Mouse (Mus musculus): Measurements from ENCODE around the gene Guk1. TPM values are rescaled to one million over a fixed set of nuclear protein-coding genes. Genes with fewer than 3 reads are reported as not detected.
A peak's percentile ranks its signal among the peaks of the same experiment; 100 is the strongest.

Guk1 gene
- polyA plus RNA-seq, 1 experiment from 2014 or later, result 247 TPM

GRCm38 (mm10) chr11:59176475-59176874 is 15.5 kb downstream of the Guk1 start:
- peaks cover 7% of the 10 kb centered on the region; the same call in 1 of the 2 replicates for H3K4me1 ChIP-seq (replicated peaks)
- no peak overlapping the region for H3K9ac ChIP-seq
- H3K36me3 ChIP-seq, result no peaks in the 10 kb centered on the region
- peaks cover 52% of the 10 kb centered on the region for H3K27me3 ChIP-seq
- H3K4me2 ChIP-seq, result peak overlapping the region; percentile 28; the same call in 1 of the 2 replicates
- ATAC-seq (ENCODE audit: low FRiP score, low read depth), result no peak
- no peaks in the 10 kb centered on the region for H3K9me3 ChIP-seq
- 4% methylated on average over 43 of the region's 48 CpGs for WGBS
- no peak overlapping the region for H3K27ac ChIP-seq (replicated peaks)
- H3K4me3 ChIP-seq, result no peak overlapping the region

DNA sequence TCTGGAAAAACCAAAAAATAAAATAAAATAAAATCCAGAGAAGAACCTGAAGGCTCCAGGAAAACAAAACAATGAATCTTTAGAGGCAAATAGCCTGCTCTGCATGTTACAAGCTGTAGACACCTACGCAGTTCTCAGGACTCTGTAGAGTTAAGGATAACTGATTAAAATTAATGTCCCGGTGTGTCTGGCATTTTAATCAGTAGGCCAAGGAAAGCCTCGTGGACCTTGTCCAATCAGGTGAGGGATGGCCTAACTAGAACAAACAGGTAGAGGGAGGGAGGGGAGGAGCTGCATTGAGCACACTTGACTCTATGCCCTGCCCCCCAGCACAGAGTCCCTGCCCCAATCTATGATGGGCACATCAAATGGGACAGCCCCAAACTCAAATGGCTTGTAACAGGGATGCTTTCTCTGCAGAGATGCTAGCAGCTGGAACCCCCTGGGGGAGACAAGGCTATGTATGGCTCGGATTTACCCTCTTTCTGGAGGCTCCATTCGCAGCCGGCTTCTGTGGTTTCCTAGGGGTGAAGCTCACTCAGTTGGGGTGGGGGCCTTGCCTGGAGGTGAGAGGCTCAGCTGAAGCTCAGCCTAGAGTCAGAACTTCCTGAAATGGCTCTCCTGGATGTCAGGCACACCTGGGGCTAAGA is 17.7 kb downstream of the Guk1 start:
- H3K9ac ChIP-seq, result no peak overlapping the region
- peaks cover 48% of the 10 kb centered on the region for H3K27me3 ChIP-seq
- no peak overlapping the region for H3K27ac ChIP-seq (replicated peaks)
- no peaks in the 10 kb centered on the region for H3K36me3 ChIP-seq
- WGBS, result 55% methylated on average over 6 of the region's 6 CpGs
- H3K4me3 ChIP-seq, result no peak overlapping the region
- no peak for ATAC-seq (ENCODE audit: low FRiP score, low read depth)
- no peaks in the 10 kb centered on the region for H3K9me3 ChIP-seq
- peaks cover 7% of the 10 kb centered on the region; the same call in 1 of the 2 replicates for H3K4me1 ChIP-seq (replicated peaks)
- no peak overlapping the region for H3K4me2 ChIP-seq

DNA sequence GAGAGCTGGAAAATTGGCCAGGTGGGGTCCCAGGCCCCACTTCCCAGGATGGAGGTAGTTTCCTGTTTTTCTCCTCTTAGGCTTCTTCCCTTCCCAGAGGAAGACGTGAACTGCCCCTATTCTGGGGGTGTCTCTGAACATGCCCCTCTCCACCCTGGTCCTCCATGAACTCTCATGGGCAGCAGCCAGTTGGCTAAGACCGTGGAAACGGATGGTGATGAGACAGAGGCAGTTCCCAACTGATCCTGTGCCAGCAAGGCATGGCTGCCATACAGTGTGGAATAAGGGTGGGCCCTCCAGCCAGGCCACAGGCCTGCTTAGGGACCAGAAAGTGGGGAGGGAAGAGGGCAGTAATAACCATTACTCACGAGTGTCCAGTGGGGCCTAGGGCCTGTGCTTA is 21.5 kb downstream of the Guk1 start:
- Histone ChIP-seq H3K9ac (no peak overlapping the region), H3K36me3 (no peaks in the 10 kb centered on the region), H3K4me1 (replicated peaks) (no peaks in the 10 kb centered on the region), H3K27ac (replicated peaks) (no peak overlapping the region), H3K4me3 (no peak overlapping the region), H3K4me2 (no peak overlapping the region), H3K9me3 (no peaks in the 10 kb centered on the region), H3K27me3 (peaks cover 17% of the 10 kb centered on the region)
- no peak for ATAC-seq (ENCODE audit: low FRiP score, low read depth)
- WGBS, result 63% methylated on average over 4 of the region's 4 CpGs

DNA sequence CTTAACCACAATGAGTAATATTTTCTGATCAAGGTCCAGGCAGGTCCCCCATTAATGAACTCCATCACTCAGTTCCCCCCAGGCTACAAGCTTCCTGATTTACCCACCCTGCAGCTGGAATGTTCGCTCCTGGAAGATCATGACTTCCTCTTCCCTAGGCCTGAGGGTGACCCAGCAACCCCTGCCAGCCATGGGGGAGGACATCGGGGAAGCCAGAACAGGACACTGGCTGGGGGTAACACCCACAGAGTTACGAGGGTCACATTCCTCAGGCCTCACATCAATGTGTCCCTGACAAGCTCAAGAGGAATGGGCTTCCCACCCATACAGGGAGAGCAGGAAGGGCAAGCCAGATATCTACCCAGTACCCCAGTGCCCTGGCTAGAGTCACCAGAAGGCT is 22.2 kb downstream of the Guk1 start:
- H3K4me3 ChIP-seq, result no peak overlapping the region
- H3K4me2 ChIP-seq, result no peak overlapping the region
- no peak overlapping the region for H3K27ac ChIP-seq (replicated peaks)
- WGBS, result 73% methylated on average over 3 of the region's 3 CpGs
- H3K4me1 ChIP-seq (replicated peaks), result no peaks in the 10 kb centered on the region
- no peaks in the 10 kb centered on the region for H3K9me3 ChIP-seq
- ATAC-seq (ENCODE audit: low FRiP score, low read depth), result no peak
- peaks cover 9% of the 10 kb centered on the region for H3K27me3 ChIP-seq
- no peaks in the 10 kb centered on the region for H3K36me3 ChIP-seq
- H3K9ac ChIP-seq, result no peak overlapping the region

DNA sequence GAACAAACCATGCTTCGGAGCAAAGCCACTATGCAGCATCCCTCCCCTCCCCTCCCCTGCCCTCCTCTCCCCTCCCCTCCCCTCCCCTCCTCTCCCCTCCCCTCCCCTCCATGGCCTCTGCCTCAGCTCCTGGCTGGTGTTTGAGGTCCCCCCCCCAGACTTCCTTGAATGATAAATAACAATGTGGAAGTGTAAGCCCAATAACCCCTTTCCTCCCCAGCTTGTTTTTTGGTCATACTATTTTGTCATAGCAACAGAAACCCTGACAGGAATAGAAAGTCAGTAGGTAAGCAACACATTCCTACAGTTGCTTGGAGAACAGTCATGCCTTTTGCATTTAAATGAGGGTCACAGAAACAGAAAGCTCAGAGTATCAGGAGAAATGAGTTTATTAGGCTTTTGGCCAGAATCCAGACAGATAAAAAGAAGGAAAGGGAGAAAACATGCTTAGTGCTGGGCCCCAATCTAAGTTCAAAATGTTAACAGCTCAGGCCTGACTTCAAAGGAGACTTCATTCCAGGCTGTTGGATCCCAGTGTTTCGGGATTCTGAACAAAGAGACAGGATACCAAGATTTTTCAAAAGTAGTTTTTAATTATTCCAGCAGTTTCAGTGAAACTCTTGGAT is 26.3 kb downstream of the Guk1 start:
- no peaks in the 10 kb centered on the region for H3K27me3 ChIP-seq
- H3K9me3 ChIP-seq, result no peaks in the 10 kb centered on the region
- H3K36me3 ChIP-seq, result no peaks in the 10 kb centered on the region
- WGBS, result 32% methylated on average over 2 of the region's 2 CpGs
- H3K27ac ChIP-seq (replicated peaks), result 0 out of 2 replicates have a peak overlapping the region, but pooled peaks have one; percentile 38
- no peak for ATAC-seq (ENCODE audit: low FRiP score, low read depth)
- no peak overlapping the region for H3K4me3 ChIP-seq
- H3K4me1 ChIP-seq (replicated peaks), result peaks cover 19% of the 10 kb centered on the region
- H3K4me2 ChIP-seq, result no peak overlapping the region
- no peak overlapping the region for H3K9ac ChIP-seq

DNA sequence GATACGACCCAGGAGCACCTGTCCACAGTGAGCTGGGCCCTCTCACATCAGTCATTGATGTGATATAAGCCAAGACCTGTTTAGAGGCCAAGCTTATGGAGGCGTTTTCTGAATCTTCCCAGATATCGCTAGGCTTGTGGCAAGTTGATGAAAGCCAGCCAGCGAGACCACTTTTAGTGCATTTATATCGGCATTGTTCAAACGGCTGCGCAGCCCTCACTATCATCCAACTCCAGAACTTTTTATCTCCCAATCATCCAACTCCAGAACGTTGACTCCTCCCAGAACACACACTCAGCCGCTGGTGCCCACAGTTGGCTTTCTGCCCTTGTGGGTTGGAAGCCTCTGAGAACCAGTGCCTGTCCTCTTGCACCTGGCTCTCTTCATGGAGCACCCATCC is 27.6 kb downstream of the Guk1 start:
- Histone ChIP-seq H3K27me3 (no peaks in the 10 kb centered on the region), H3K36me3 (no peaks in the 10 kb centered on the region), H3K4me3 (peak overlapping the region; percentile 65; the same call in 1 of the 2 replicates), H3K9ac (no peak overlapping the region), H3K27ac (replicated peaks) (peak overlapping the region; percentile 99), H3K9me3 (no peaks in the 10 kb centered on the region), H3K4me2 (peak overlapping the region; percentile 78), H3K4me1 (replicated peaks) (peaks cover 19% of the 10 kb centered on the region)
- ATAC-seq (ENCODE audit: low FRiP score, low read depth), result no peak
- WGBS, result 86% methylated on average over 9 of the region's 9 CpGs

DNA sequence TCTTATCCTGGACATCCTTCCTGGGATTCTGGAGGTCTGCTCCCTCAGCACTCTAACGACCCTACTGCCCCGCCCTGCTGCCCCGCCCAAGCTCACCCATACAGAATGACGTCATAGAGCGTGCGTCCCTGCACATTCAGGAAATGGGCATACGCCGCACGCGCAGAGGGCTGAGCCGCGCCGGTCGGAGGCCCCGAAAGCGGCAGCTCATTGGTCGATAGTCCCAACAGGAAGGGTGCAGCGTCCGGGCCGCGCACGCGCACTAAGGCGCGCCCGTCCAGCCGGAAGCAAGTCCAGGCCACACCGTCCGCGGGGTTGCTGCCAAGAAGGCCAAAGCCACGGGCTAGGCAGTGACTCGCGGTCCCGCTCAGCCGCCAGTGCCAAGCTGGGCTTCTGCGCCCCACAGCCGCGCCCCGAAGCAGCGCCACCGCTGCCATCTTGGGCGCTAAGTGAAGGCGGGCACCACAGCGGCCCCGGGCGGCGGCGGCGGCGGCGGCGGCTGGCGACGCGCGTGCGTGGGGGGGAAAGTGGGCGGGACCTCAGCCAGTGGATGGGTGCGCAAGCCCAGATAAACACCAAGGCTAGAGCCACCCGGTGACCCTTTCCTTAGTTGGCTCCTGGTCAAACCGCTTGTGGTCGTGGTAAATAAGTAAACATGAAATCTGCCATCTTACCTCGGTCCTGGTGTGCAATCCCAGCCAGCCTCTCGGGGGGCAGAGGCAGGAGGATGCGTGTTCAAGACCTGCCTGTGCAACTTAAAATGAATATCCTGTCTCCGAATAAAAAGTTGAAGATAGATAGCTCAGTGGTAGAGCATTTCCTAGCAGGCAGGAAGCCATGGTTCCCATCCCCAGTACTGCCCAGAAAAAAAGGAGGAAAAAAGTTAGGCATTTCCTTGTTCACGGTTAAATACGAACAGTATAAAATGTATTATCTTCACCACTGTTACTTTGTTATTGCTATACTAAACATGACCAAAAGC is 28.5 kb downstream of the Guk1 start, which contains the start of gene Iba57:
Gene Iba57 (minus strand): TSS at position 485 of the 982 bp plus-strand sequence.
- ATAC-seq (ENCODE audit: low FRiP score, low read depth), result peak; percentile 98
- H3K27me3 ChIP-seq, result no peaks in the 10 kb centered on the region
- H3K4me3 ChIP-seq, result peak within 1 kb of the TSS; percentile 65
- no peaks in the 10 kb centered on the region for H3K36me3 ChIP-seq
- H3K4me1 ChIP-seq (replicated peaks), result peaks cover 19% of the 10 kb centered on the region
- H3K27ac ChIP-seq (replicated peaks), result peak within 1 kb of the TSS; percentile 99
- H3K9ac ChIP-seq, result peak within 1 kb of the TSS; percentile 85
- H3K4me2 ChIP-seq, result peak within 1 kb of the TSS; percentile 78
- 4% methylated on average over 66 of the region's 68 CpGs for WGBS
- no peaks in the 10 kb centered on the region for H3K9me3 ChIP-seq

DNA sequence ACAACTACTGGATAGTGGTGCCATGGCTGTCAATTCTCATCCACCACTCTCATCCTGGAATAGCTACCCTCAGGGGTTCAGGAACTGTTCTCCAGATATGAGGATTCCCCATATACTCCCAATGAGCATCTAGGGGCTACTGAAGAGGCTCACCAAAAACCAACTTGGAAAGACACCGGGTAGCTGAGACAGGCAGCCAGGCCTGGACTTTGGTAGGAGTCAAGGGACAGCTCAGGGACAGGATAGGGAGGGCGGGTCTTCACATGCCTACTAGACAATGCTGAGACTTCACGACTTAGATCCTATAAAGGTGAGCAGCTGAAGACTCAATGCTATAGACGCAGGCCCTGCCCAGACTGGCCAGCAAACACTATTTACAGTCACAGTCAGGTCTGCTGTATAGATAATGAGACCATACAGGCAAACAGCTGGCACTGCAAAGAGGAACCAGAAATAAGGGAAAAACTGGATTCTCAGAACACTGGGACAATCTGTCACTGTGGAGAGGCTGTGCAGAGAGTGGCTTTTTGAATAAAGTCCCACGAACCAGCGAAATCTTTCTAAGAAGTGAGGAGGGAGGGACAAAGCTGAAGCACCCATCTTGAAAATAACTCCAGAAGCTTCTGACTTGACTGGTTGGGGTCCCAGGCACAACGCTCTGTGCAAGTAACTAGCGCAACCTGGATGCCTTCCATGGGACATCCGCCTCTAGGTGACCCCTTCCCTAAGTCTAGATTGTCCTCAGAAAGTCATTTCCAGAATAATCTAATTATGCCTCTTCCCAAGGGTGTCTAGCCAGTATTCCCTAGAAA is 29.4 kb downstream of the Guk1 start:
- Histone ChIP-seq H3K36me3 (peaks cover 4% of the 10 kb centered on the region; the same call in 1 of the 2 replicates), H3K4me1 (replicated peaks) (peaks cover 19% of the 10 kb centered on the region), H3K27ac (replicated peaks) (peak overlapping the region; percentile 99), H3K27me3 (no peaks in the 10 kb centered on the region), H3K9me3 (no peaks in the 10 kb centered on the region), H3K9ac (peak overlapping the region; percentile 52), H3K4me3 (peak overlapping the region; percentile 65), H3K4me2 (peak overlapping the region; percentile 78)
- ATAC-seq (ENCODE audit: low FRiP score, low read depth), result no peak
- 67% methylated on average over 9 of the region's 9 CpGs for WGBS

DNA sequence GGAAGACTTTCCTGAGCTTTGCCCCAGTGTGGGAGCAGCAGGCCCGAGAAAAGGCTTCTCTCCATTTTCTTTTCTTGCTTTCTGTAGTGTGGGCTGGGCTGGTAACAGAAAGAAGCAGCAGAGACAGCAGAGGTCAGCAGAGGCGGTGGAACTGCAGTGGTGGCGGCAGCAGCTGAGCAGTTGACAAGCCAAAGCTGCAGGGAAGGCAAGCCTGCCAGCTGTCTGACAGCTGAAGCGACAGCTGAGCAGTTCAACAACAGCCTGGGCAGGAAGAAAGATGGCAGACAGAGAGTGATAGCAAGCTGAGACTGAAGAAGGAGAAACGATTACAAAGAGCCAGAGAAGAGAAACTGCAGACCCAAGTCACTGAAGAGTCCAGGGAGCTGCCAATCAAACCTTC is 30.6 kb downstream of the Guk1 start:
- no peak overlapping the region for H3K4me2 ChIP-seq
- no peak for ATAC-seq (ENCODE audit: low FRiP score, low read depth)

DNA sequence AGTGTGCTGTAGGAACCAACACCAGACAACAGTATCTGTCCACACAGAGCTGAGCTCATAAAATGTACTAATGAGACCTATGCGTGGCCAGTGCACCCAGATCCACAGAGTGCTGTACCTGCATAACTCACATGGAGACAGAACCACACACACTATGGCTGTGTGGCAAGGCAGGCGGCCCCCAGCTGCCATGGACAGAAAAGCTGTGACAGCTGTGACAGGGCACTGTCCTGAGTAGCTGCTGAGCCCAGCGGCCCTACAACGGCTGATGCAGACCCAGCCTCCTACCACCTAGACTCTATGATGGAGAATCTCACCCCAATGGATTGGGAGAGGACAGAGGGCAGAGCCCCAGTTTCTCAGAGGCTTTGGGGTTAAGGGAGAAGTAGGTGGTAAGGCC is 32.5 kb downstream of the Guk1 start:
- H3K36me3 ChIP-seq, result peaks cover 11% of the 10 kb centered on the region; the same call in 1 of the 2 replicates
- no peak overlapping the region for H3K4me3 ChIP-seq
- ATAC-seq (ENCODE audit: low FRiP score, low read depth), result no peak
- H3K4me1 ChIP-seq (replicated peaks), result peaks cover 19% of the 10 kb centered on the region
- no peak overlapping the region for H3K9ac ChIP-seq
- 80% methylated on average over 4 of the region's 4 CpGs for WGBS
- no peak overlapping the region for H3K4me2 ChIP-seq
- no peaks in the 10 kb centered on the region for H3K27me3 ChIP-seq
- no peak overlapping the region for H3K27ac ChIP-seq (replicated peaks)
- H3K9me3 ChIP-seq, result no peaks in the 10 kb centered on the region

More for the DNA sequence above, 30.6 kb downstream of the Guk1 start:
- H3K36me3 ChIP-seq, result peaks cover 11% of the 10 kb centered on the region; the same call in 1 of the 2 replicates
- peaks cover 19% of the 10 kb centered on the region for H3K4me1 ChIP-seq (replicated peaks)
- H3K9ac ChIP-seq, result no peak overlapping the region
- H3K9me3 ChIP-seq, result no peaks in the 10 kb centered on the region
- H3K4me3 ChIP-seq, result no peak overlapping the region
- no peaks in the 10 kb centered on the region for H3K27me3 ChIP-seq
- H3K27ac ChIP-seq (replicated peaks), result no peak overlapping the region
- WGBS, result 69% methylated on average over 5 of the region's 5 CpGs

- WGBS, result 91% methylated on average over 13 of the region's 13 CpGs
Observed at GRCm38 (mm10) chr11:59159099-59159498, 32.9 kb downstream of the Guk1 start.

More at GRCm38 (mm10) chr11:59159099-59159498, 32.9 kb downstream of the Guk1 start:
- no peak overlapping the region for H3K27ac ChIP-seq (replicated peaks)
- no peaks in the 10 kb centered on the region for H3K27me3 ChIP-seq
- H3K4me1 ChIP-seq (replicated peaks), result peaks cover 15% of the 10 kb centered on the region
- no peak overlapping the region for H3K4me2 ChIP-seq
- no peak for ATAC-seq (ENCODE audit: low FRiP score, low read depth)
- H3K4me3 ChIP-seq, result no peak overlapping the region
- H3K9ac ChIP-seq, result no peak overlapping the region
- no peaks in the 10 kb centered on the region for H3K9me3 ChIP-seq
- H3K36me3 ChIP-seq, result peaks cover 11% of the 10 kb centered on the region; the same call in 1 of the 2 replicates
